Mouse (Mus musculus) liver, postnatal 0 days (tissue): ENCODE data around the gene Pde4b.

Experiments used
- CTCF ChIP-seq: sonication (generic); IDR thresholded peaks from 2 replicates; pipeline ENCODE4 v1.5.1; 2016; ENCODE audit warnings: antibody characterized with exemption, low read depth
- EP300 ChIP-seq: IDR thresholded peaks from 2 replicates; pipeline ENCODE4 v1.6.1; 2016; ENCODE audit warnings: antibody characterized with exemption, low read depth, mild to moderate bottlenecking

- TF ChIP-seq CTCF (no peak), EP300 (no peak)
These were observed 507.2 kb downstream of the Pde4b start for GRCm38 (mm10) chr4:102594506-102594905.
